Mouse (Mus musculus): ENCODE data around the gene Mapk12.

- TF ChIP-seq CTCF (IDR thresholded peaks at IDR 0.05) (no peak), EP300 (IDR thresholded peaks at IDR 0.05) (no peak)
Measured at GRCm38 (mm10) chr15:89124312-89124711, 16.2 kb downstream of the Mapk12 start.
